Mouse (Mus musculus): ENCODE results near the gene Sfi1.
"Not testable (repeated sequence)": the region's sequence is repeated elsewhere in the genome, so short reads cannot be mapped to it uniquely, and the experiment has no call there.

The Sfi1 gene

DNA sequence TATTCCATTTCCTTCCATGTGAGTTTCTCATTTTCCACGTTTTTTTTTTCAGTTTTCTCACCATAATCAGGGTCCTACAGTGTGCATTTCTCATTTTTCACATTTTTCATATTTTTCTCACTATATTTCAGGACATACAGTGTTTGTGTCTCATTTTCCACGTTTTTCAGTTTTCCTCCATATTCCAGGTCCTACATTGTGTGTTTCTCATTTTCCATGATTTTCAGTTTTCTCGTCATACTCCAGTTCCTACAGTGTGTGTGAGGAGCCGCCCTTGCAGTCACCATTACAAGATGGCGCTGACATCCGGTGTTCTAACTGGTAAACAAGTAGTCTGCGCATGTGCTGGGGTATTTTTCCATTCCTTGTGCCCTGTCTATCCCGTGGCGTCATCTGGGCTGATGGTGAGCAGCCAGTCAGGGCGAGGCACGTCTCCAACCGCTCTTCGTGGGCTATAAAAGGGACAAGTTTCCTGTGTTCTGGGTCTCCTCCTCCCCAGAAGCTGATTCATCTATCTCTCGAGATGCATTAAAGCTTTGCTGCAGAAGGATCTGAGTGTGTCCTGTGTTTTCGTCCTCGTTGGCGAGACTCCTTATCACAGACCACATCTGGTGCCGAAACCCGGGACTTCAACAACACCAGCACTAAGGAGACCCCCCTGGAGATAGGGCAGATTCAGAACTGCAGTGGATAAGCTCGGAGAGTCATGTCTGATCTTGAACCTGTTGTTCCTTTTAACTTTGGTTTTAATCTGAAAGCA, 88.6 kb downstream of the Sfi1 start:
- in situ Hi-C loops (cut with MseI, MboI), result not testable (repeated sequence)

DNA sequence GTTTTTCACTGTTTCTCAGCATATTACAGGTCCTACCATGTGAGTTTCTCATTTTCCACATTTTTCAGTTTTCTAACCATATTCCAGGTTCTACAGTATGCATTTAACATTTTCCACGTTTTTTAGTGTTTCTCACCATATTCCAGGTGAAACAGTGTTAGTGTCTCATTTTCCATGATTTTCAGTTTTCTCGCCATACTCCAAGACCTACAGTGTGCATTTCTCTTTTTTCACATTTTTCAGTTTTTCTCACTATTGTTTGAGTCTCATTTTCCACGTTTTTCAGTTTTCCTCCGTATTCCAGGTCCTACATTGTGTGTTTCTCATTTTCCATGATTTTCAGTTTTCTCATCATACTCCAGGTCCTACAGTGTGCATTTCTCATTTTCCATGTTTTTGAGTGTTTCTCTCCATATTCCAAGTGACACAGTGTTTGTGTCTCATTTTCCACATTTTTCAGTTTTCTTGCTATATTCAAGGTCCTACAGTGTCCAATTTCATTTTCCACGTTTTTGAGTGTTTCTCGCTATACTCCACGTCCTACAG, 89.6 kb downstream of the Sfi1 start:
- in situ Hi-C loops (cut with MseI, MboI), result no loop called here

DNA sequence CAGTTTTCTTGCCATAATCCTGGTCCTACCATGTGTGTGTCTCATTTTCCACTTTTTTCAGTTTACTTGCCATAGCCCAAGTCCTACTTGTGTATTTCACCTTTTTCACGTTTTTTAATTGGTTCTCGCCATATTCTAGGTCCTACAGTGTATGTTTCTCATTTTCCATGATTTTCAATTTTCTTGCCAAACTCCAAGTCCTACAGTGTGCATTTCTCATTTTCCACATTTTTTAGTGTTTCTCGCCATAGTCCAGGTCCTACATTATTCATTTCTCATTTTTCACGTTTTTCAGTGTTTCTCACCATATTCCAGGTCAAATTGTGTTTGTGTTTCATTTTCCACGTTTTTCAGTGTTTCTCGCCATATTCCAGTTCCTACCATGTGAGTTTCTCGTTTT, 90.6 kb downstream of the Sfi1 start:
- in situ Hi-C loops (cut with MseI, MboI), result not testable (repeated sequence)

DNA sequence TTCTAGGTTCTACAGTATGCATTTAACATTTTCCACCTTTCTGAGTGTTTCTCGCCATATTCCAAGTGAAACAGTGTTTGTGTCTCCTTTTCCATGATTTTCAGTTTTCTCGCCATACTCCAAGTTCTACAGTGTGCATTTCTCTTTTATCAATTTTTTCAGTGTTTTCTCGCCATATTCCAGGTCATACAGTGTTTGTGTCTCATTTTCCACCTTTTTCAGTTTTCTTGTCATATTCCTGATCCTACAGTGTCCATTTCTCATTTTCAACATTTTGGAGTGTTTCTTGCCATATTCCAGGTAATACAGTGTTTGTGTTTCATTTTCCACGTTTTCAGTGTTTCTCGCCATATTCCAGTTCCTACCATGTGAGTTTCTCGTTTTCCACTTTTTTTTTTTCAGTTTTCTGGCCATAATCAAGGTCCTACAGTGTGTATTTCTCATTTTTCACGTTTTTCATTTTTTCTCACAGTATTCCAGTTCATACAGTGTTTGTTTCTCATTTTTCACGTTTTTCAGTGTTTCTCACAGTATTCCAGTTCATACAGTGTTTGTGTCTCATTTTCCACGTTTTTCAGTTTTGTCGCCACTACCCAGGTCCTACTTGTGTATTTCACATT, 91.3 kb downstream of the Sfi1 start:
- in situ Hi-C loops (cut with MseI, MboI), result no loop called here

DNA sequence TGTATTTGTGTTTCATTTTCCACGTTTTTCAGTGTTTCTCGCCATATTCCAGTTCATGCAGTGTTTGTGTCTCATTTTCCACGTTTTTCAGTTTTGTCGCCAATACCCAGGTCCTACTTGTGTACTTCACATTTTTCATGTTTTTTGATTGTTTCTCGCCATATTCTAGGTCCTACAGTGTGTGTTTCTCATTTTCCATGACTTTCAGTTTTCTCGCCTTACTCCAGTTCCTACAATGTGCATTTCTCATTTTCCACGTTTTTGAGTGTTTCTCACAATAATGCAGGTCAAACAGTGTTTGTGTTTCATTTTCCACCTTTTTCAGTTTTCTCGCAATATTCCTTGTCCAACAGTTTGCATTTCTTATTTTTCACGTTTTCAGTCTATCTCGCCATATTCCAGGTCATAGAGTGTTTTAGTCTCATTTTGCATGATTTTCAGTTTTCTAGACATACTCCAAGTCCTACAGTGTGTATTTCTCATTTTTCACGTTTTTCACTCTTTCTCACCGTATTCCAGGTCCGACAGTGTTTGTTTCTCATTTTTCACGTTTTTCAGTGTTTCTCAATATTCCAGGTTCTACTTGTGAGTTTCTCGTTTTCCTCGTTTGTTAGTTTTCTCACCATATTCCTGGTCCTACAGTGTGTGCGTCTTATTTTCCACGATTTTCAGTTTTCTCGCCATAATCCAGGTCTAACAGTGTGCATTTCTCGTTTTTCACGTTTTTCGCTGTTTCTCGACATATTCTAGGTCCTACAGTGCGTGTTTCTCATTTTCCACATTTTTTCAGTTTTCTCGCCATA, 92.0 kb downstream of the Sfi1 start:
- in situ Hi-C loops (cut with MseI, MboI), result no loop called here

DNA sequence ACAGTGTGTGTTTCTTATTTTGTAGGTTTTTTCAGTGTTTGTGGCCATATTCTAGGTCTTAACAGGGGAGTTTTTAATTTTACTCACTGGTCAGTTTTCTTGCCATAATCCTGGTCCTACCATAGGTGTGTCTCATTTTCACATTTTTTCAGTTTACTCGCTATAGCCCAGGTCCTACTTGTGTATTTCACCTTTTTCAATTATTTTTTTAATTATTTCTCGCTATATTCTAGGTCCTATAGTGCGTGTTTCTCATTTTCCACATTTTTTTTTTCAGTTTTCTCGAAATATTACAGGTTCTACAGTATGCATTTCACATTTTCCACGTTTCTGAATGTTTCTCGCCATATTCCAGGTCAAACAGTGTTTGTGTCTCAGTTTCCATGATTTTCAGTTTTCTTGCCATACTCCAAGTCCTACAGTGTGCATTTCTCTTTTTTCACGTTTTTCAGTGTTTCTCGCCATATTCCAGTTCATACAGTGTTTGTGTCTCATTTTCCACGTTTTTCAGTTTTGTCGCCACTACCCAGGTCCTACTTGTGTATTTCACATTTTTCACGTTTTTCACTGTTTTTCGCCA, 93.1 kb downstream of the Sfi1 start:
- in situ Hi-C loops (cut with MseI, MboI), result not testable (repeated sequence)

Data from mouse trophoblast stem cell (cell line).